Mouse (Mus musculus) liver, postnatal 0 days (tissue): ENCODE data around the gene Pdss2. TPM values are rescaled to one million over a fixed set of nuclear protein-coding genes. Genes with fewer than 3 reads are reported as not detected.
A peak's percentile ranks its signal among the peaks of the same experiment; 100 is the strongest.

Experiments
- ATAC-seq: fragments of 200-750 bp; cut with Nextera tagmentation; 2 replicates; pipeline ENCODE4 v1.8.0; 2017; ENCODE audit warnings: mild to moderate bottlenecking, moderate library complexity
- DNase-seq: peaks from one replicate; pipeline ENCODE4 v3.0.0-alpha.2; 2016
- H3K27ac ChIP-seq: fragments of 300-500 bp; sonication (generic); 2 replicates; pipeline ENCODE4 v1.5.1; 2014; ENCODE audit warnings: antibody characterized with exemption, moderate library complexity, mild to moderate bottlenecking, low read depth
- H3K27me3 ChIP-seq: fragments of 300-500 bp; sonication (generic); 2 replicates; pipeline ENCODE4 v1.6.1; 2014; ENCODE audit warnings: low read length, control low read depth, mixed read lengths; ENCODE audit not compliant: insufficient read depth
- H3K36me3 ChIP-seq: fragments of 300-500 bp; sonication (generic); replicated peaks from 2 replicates; pipeline ENCODE4 v1.6.1; 2014; ENCODE audit warnings: mild to moderate bottlenecking, control low read depth, low read length, moderate library complexity, mixed read lengths; ENCODE audit not compliant: insufficient read depth
- H3K4me1 ChIP-seq: fragments of 300-500 bp; sonication (generic); 2 replicates; pipeline ENCODE4 v1.6.1; 2014; ENCODE audit warnings: antibody characterized with exemption, mild to moderate bottlenecking, control low read depth; ENCODE audit not compliant: insufficient read depth
- H3K4me2 ChIP-seq: fragments of 300-500 bp; sonication (generic); 2 replicates; pipeline ENCODE4 v1.6.1; 2014; ENCODE audit warnings: low read depth, mild to moderate bottlenecking, low read length, moderate library complexity, mixed read lengths
- H3K4me3 ChIP-seq: fragments of 300-500 bp; sonication (generic); 2 replicates; pipeline ENCODE4 v1.5.1; 2014; ENCODE audit warnings: low read depth, low read length
- H3K9ac ChIP-seq: fragments of 300-500 bp; sonication (generic); replicated peaks from 2 replicates; pipeline ENCODE4 v1.6.1; 2014; ENCODE audit warnings: mild to moderate bottlenecking, moderate library complexity
- H3K9me3 ChIP-seq: fragments of 300-500 bp; sonication (generic); 2 replicates; pipeline ENCODE4 v1.6.1; 2016; ENCODE audit warnings: mild to moderate bottlenecking, control low read depth, low read length, mixed read lengths
- CTCF ChIP-seq: sonication (generic); IDR thresholded peaks from 2 replicates; pipeline ENCODE4 v1.5.1; 2016; ENCODE audit warnings: antibody characterized with exemption, low read depth
- EP300 ChIP-seq: IDR thresholded peaks from 2 replicates; pipeline ENCODE4 v1.6.1; 2016; ENCODE audit warnings: antibody characterized with exemption, low read depth, mild to moderate bottlenecking
- WGBS: fragments of 180-500 bp; shearing (Covaris S2); extraction: QIAGEN DNeasy Blood & Tissue Kit; methylation state at CpG from one replicate; pipeline ENCODE4 v1.1.7; 2014; ENCODE audit not compliant: insufficient replicate concordance; 5-methylcytosine and 5-hydroxymethylcytosine counted together
- polyA plus RNA-seq: library from polyadenylated mRNA; unstranded; fragments of >200 nt; fragmentation: Nextera tagmentation; extraction: Ambion mirVana; gene quantifications from 2 replicates; pipeline ENCODE4 v1.2.1, GENCODE M21; 2015

Pdss2 gene
- polyA plus RNA-seq, 1 experiment from 2014 or later: 4.5 TPM

GRCm38 (mm10) chr10:43477865-43478681 is 256.8 kb downstream of the Pdss2 start:
- H3K4me3 ChIP-seq: peak overlapping the region; percentile 82
- no peaks in the 10 kb centered on the region for H3K36me3 ChIP-seq
- TF ChIP-seq CTCF: no peak
- TF ChIP-seq EP300: no peak
- H3K27ac ChIP-seq: peak overlapping the region; percentile 94
- peaks cover 22% of the 10 kb centered on the region for H3K4me1 ChIP-seq
- H3K9me3 ChIP-seq: no peaks in the 10 kb centered on the region
- peak overlapping the region; percentile 92 for H3K9ac ChIP-seq
- DNase-seq (peak; percentile 60), ATAC-seq (peak; percentile 26)
- H3K4me2 ChIP-seq: peak overlapping the region; percentile 99
- under 1% methylated on average over 41 of the region's 42 CpGs for WGBS
- 0 out of 2 replicates have a peak, but pooled peaks cover 2% of the 10 kb centered on the region for H3K27me3 ChIP-seq

GRCm38 (mm10) chr10:43478751-43479435 is 257.6 kb downstream of the Pdss2 start, which contains the start of gene Bend3:
TSS of gene Bend3 (plus strand) at chr10:43478831.
- H3K27ac ChIP-seq: peak within 1 kb of the TSS; percentile 94
- H3K36me3 ChIP-seq: no peaks in the 10 kb centered on the region
- 0% methylated on average over 28 of the region's 101 CpGs for whole genome bisulfite sequencing
- no peak for TF ChIP-seq EP300
- no peak for TF ChIP-seq CTCF
- peak; percentile 68 for DNase-seq
- H3K9me3 ChIP-seq: no peaks in the 10 kb centered on the region
- H3K4me1 ChIP-seq: peaks cover 27% of the 10 kb centered on the region
- peak within 1 kb of the TSS; percentile 92 for H3K9ac ChIP-seq
- ATAC-seq: peak; percentile 51
- 0 out of 2 replicates have a peak, but pooled peaks cover 2% of the 10 kb centered on the region for H3K27me3 ChIP-seq
- H3K4me2 ChIP-seq: peak within 1 kb of the TSS; percentile 99
- H3K4me3 ChIP-seq: peak within 1 kb of the TSS; percentile 82

- TF ChIP-seq EP300: no peak
- TF ChIP-seq CTCF: peak; percentile 55
- 0 out of 2 replicates have a peak, but pooled peaks cover 2% of the 10 kb centered on the region for H3K27me3 ChIP-seq
- peak overlapping the region; percentile 82 for H3K4me3 ChIP-seq
- peak overlapping the region; percentile 99 for H3K4me2 ChIP-seq
- under 1% methylated on average over 62 of the region's 103 CpGs for WGBS
- H3K36me3 ChIP-seq: no peaks in the 10 kb centered on the region
- DNase-seq (peak; percentile 92), ATAC-seq (peak; percentile 87)
- H3K4me1 ChIP-seq: peaks cover 27% of the 10 kb centered on the region
- H3K9me3 ChIP-seq: no peaks in the 10 kb centered on the region
- H3K9ac ChIP-seq: peak overlapping the region; percentile 92
- H3K27ac ChIP-seq: peak overlapping the region; percentile 94
Measured at GRCm38 (mm10) chr10:43479436-43480157, 258.3 kb downstream of the Pdss2 start.

GRCm38 (mm10) chr10:43480227-43480849 is 259.1 kb downstream of the Pdss2 start:
- H3K9ac ChIP-seq: peak overlapping the region; percentile 92
- peak overlapping the region; percentile 82 for H3K4me3 ChIP-seq
- peak overlapping the region; percentile 99 for H3K4me2 ChIP-seq
- H3K27ac ChIP-seq: peak overlapping the region; percentile 94
- WGBS: 17% methylated on average over 13 of the region's 13 CpGs
- H3K36me3 ChIP-seq: no peaks in the 10 kb centered on the region
- ATAC-seq: no peak
- no peaks in the 10 kb centered on the region for H3K9me3 ChIP-seq
- TF ChIP-seq EP300 (no peak), CTCF (no peak)
- peaks cover 27% of the 10 kb centered on the region for H3K4me1 ChIP-seq
- DNase-seq: no peak
- 0 out of 2 replicates have a peak, but pooled peaks cover 2% of the 10 kb centered on the region for H3K27me3 ChIP-seq

GRCm38 (mm10) chr10:43481179-43481578 is 259.9 kb downstream of the Pdss2 start:
- Histone ChIP-seq H3K9ac (no peak overlapping the region), H3K36me3 (no peaks in the 10 kb centered on the region), H3K9me3 (no peaks in the 10 kb centered on the region), H3K4me2 (no peak overlapping the region), H3K27ac (no peak overlapping the region), H3K4me1 (peaks cover 27% of the 10 kb centered on the region), H3K4me3 (no peak overlapping the region), H3K27me3 (0 out of 2 replicates have a peak, but pooled peaks cover 2% of the 10 kb centered on the region)
- TF ChIP-seq EP300 (no peak), CTCF (0 out of 2 replicates have a peak, but pooled peaks have one; percentile 2)
- ATAC-seq (no peak), DNase-seq (no peak)
- WGBS: 58% methylated on average over 4 of the region's 4 CpGs
